Mouse (Mus musculus) midbrain, embryonic 10.5 days (tissue): ENCODE data around the gene Celf2. TPM values are rescaled to one million over a fixed set of nuclear protein-coding genes. Genes with fewer than 3 reads are reported as not detected.
A peak's percentile ranks its signal among the peaks of the same experiment; 100 is the strongest.

Experiments
- DNase-seq: peaks from one replicate; pipeline ENCODE4 v3.0.0-alpha.2; 2017; ENCODE audit warnings: low spot score
- H3K27ac ChIP-seq: fragments of 300-500 bp; sonication (generic); replicated peaks from 2 replicates; pipeline ENCODE4 v1.5.1; 2016; ENCODE audit warnings: mild to moderate bottlenecking
- H3K27me3 ChIP-seq: fragments of 300-500 bp; sonication (generic); 2 replicates; pipeline ENCODE4 v1.6.1; 2016; ENCODE audit warnings: low read depth, mild to moderate bottlenecking; ENCODE audit not compliant: poor library complexity, severe bottlenecking
- H3K36me3 ChIP-seq: fragments of 300-500 bp; sonication (generic); 2 replicates; pipeline ENCODE4 v1.6.1; 2016; ENCODE audit warnings: mild to moderate bottlenecking, moderate library complexity
- H3K4me1 ChIP-seq: fragments of 300-500 bp; sonication (generic); 2 replicates; pipeline ENCODE4 v1.6.1; 2016
- H3K4me3 ChIP-seq: fragments of 300-500 bp; sonication (generic); 2 replicates; pipeline ENCODE4 v1.5.1; 2016; ENCODE audit warnings: mild to moderate bottlenecking, moderate library complexity
- H3K9me3 ChIP-seq: fragments of 300-500 bp; sonication (generic); replicated peaks from 2 replicates; pipeline ENCODE4 v1.6.1; 2016; ENCODE audit warnings: mild to moderate bottlenecking
- WGBS: fragments of 180-500 bp; shearing (Covaris S2); methylation state at CpG from one replicate; pipeline ENCODE4 v1.1.7; 2016; 5-methylcytosine and 5-hydroxymethylcytosine counted together
- polyA plus RNA-seq: library from polyadenylated mRNA; unstranded; fragments of >200 nt; fragmentation: Nextera tagmentation; extraction: Ambion mirVana; gene quantifications from 2 replicates; pipeline ENCODE4 v1.2.1, GENCODE M21; 2016

Gene Celf2
- polyA plus RNA-seq, 1 experiment from 2014 or later = 63.6 TPM

GRCm38 (mm10) chr2:6547139-6547664, 962.2 kb downstream of the Celf2 start:
- Histone ChIP-seq H3K27me3 (no peaks in the 10 kb centered on the region), H3K4me1 (peaks cover 43% of the 10 kb centered on the region), H3K36me3 (peaks cover 16% of the 10 kb centered on the region), H3K4me3 (peak overlapping the region; percentile 17; the same call in 1 of the 2 replicates), H3K9me3 (no peaks in the 10 kb centered on the region), H3K27ac (peak overlapping the region; percentile 81)
- DNase-seq = peak; percentile 76
- 20% methylated on average over 9 of the region's 9 CpGs for WGBS

- Histone ChIP-seq H3K9me3 (no peaks in the 10 kb centered on the region), H3K36me3 (peaks cover 12% of the 10 kb centered on the region), H3K27me3 (no peaks in the 10 kb centered on the region), H3K4me3 (peak overlapping the region; percentile 17; the same call in 1 of the 2 replicates), H3K4me1 (peaks cover 43% of the 10 kb centered on the region), H3K27ac (peak overlapping the region; percentile 81)
- peak; percentile 28 for DNase-seq
- 44% methylated on average over 14 of the region's 14 CpGs for WGBS
These were observed 962.8 kb downstream of the Celf2 start for GRCm38 (mm10) chr2:6546462-6547138.

GRCm38 (mm10) chr2:6545127-6545931, 964.0 kb downstream of the Celf2 start:
- peaks cover 17% of the 10 kb centered on the region for H3K36me3 ChIP-seq
- peak; percentile 24 for DNase-seq
- H3K9me3 ChIP-seq = no peaks in the 10 kb centered on the region
- H3K27me3 ChIP-seq = no peaks in the 10 kb centered on the region
- no peak overlapping the region for H3K4me3 ChIP-seq
- H3K4me1 ChIP-seq = peaks cover 43% of the 10 kb centered on the region
- WGBS = 70% methylated on average over 10 of the region's 10 CpGs
- H3K27ac ChIP-seq = peak overlapping the region; percentile 57

GRCm38 (mm10) chr2:6543650-6544049, 965.7 kb downstream of the Celf2 start:
- no peak overlapping the region for H3K4me3 ChIP-seq
- H3K27ac ChIP-seq = no peak overlapping the region
- no peaks in the 10 kb centered on the region for H3K9me3 ChIP-seq
- peaks cover 6% of the 10 kb centered on the region; the same call in 1 of the 2 replicates for H3K36me3 ChIP-seq
- H3K4me1 ChIP-seq = peaks cover 41% of the 10 kb centered on the region
- no peak for DNase-seq
- 92% methylated on average over 5 of the region's 5 CpGs for WGBS
- no peaks in the 10 kb centered on the region for H3K27me3 ChIP-seq

- Histone ChIP-seq H3K4me1 (peaks cover 31% of the 10 kb centered on the region), H3K27ac (no peak overlapping the region), H3K4me3 (no peak overlapping the region), H3K9me3 (no peaks in the 10 kb centered on the region), H3K27me3 (no peaks in the 10 kb centered on the region), H3K36me3 (0 out of 2 replicates have a peak, but pooled peaks cover 6% of the 10 kb centered on the region)
- WGBS = 88% methylated on average over 12 of the region's 12 CpGs
- no peak for DNase-seq
These were observed 966.7 kb downstream of the Celf2 start for GRCm38 (mm10) chr2:6542556-6543180.

- no peaks in the 10 kb centered on the region for H3K9me3 ChIP-seq
- no peak overlapping the region for H3K4me3 ChIP-seq
- 83% methylated on average over 6 of the region's 6 CpGs for WGBS
- 0 out of 2 replicates have a peak, but pooled peaks cover 6% of the 10 kb centered on the region for H3K36me3 ChIP-seq
- 0 out of 2 replicates have a peak overlapping the region, but pooled peaks have one; percentile 38 for H3K27ac ChIP-seq
- DNase-seq = no peak
- peaks cover 15% of the 10 kb centered on the region for H3K4me1 ChIP-seq
- H3K27me3 ChIP-seq = no peaks in the 10 kb centered on the region
These were observed 968.5 kb downstream of the Celf2 start for GRCm38 (mm10) chr2:6540825-6541224.

GRCm38 (mm10) chr2:6540092-6540491, 969.3 kb downstream of the Celf2 start:
- peak overlapping the region; percentile 38; the same call in 1 of the 2 replicates for H3K27ac ChIP-seq
- 87% methylated on average over 11 of the region's 11 CpGs for WGBS
- peak; percentile 9 for DNase-seq
- H3K4me3 ChIP-seq = no peak overlapping the region
- H3K27me3 ChIP-seq = no peaks in the 10 kb centered on the region
- 0 out of 2 replicates have a peak, but pooled peaks cover 6% of the 10 kb centered on the region for H3K36me3 ChIP-seq
- H3K4me1 ChIP-seq = peaks cover 7% of the 10 kb centered on the region; the same call in 1 of the 2 replicates
- no peaks in the 10 kb centered on the region for H3K9me3 ChIP-seq

- no peak overlapping the region for H3K27ac ChIP-seq
- 82% methylated on average over 2 of the region's 2 CpGs for WGBS
These were observed 970.9 kb downstream of the Celf2 start for GRCm38 (mm10) chr2:6538500-6538899.

GRCm38 (mm10) chr2:6538031-6538430, 971.3 kb downstream of the Celf2 start:
- no peak for DNase-seq
- Histone ChIP-seq H3K27me3 (no peaks in the 10 kb centered on the region), H3K4me1 (peaks cover 6% of the 10 kb centered on the region; the same call in 1 of the 2 replicates), H3K27ac (no peak overlapping the region), H3K4me3 (no peak overlapping the region), H3K36me3 (0 out of 2 replicates have a peak, but pooled peaks cover 6% of the 10 kb centered on the region), H3K9me3 (no peaks in the 10 kb centered on the region)

More at GRCm38 (mm10) chr2:6538500-6538899, 970.9 kb downstream of the Celf2 start:
- Histone ChIP-seq H3K27me3 (no peaks in the 10 kb centered on the region), H3K4me3 (no peak overlapping the region), H3K4me1 (peaks cover 6% of the 10 kb centered on the region; the same call in 1 of the 2 replicates), H3K9me3 (no peaks in the 10 kb centered on the region), H3K36me3 (0 out of 2 replicates have a peak, but pooled peaks cover 6% of the 10 kb centered on the region)
- no peak for DNase-seq

- no peak for DNase-seq
- Histone ChIP-seq H3K9me3 (no peaks in the 10 kb centered on the region), H3K36me3 (0 out of 2 replicates have a peak, but pooled peaks cover 6% of the 10 kb centered on the region), H3K4me1 (peaks cover 10% of the 10 kb centered on the region), H3K27me3 (no peaks in the 10 kb centered on the region), H3K27ac (no peak overlapping the region), H3K4me3 (no peak overlapping the region)
- WGBS = 86% methylated on average over 3 of the region's 3 CpGs
These were observed 972.0 kb downstream of the Celf2 start for GRCm38 (mm10) chr2:6537326-6537725.

- H3K9me3 ChIP-seq = no peaks in the 10 kb centered on the region
- H3K27me3 ChIP-seq = no peaks in the 10 kb centered on the region
- H3K27ac ChIP-seq = no peak overlapping the region
- 0 out of 2 replicates have a peak, but pooled peaks cover 4% of the 10 kb centered on the region for H3K36me3 ChIP-seq
- DNase-seq = no peak
- WGBS = 81% methylated on average over 2 of the region's 2 CpGs
- peaks cover 11% of the 10 kb centered on the region for H3K4me1 ChIP-seq
- H3K4me3 ChIP-seq = no peak overlapping the region
These were observed 973.0 kb downstream of the Celf2 start for GRCm38 (mm10) chr2:6536372-6536771.

GRCm38 (mm10) chr2:6532341-6532740, 977.0 kb downstream of the Celf2 start:
- Histone ChIP-seq H3K36me3 (no peaks in the 10 kb centered on the region), H3K27me3 (no peaks in the 10 kb centered on the region), H3K9me3 (no peaks in the 10 kb centered on the region), H3K4me1 (peaks cover 5% of the 10 kb centered on the region), H3K27ac (no peak overlapping the region), H3K4me3 (no peak overlapping the region)
- WGBS = 64% methylated on average over 4 of the region's 4 CpGs
- DNase-seq = no peak
